Mouse (Mus musculus): Measurements from ENCODE around the gene Plcd1. TPM values are rescaled to one million over a fixed set of nuclear protein-coding genes. Genes with fewer than 3 reads are reported as not detected.

Gene Plcd1
- total and polyA plus RNA-seq, 3 experiments = 0.36 TPM; not detected in 2

- H3K9me3 ChIP-seq (replicated peaks; ENCODE audit: insufficient read depth, low read length) = no peaks in the 10 kb centered on the region
- DNase-seq (ENCODE audit: low read depth, low spot score) = no peak
Observed at GRCm38 (mm10) chr9:119089437-119089836, 3.9 kb downstream of the Plcd1 start.

GRCm38 (mm10) chr9:119088148-119088801 lies 5.0 kb downstream of the Plcd1 start:
- no peaks in the 10 kb centered on the region for H3K27me3 ChIP-seq (ENCODE audit: control insufficient read depth in 1 of 2, insufficient read depth in 2 of 2, low read length in 2 of 2)

More at GRCm38 (mm10) chr9:119089437-119089836, 3.9 kb downstream of the Plcd1 start:
- no peak overlapping the region for H3K4me3 ChIP-seq (ENCODE audit: control insufficient read depth in 1 of 2, insufficient read depth in 1 of 2, low read depth in 2 of 2, low read length in 2 of 2)
- H3K4me1 ChIP-seq (ENCODE audit: control insufficient read depth in 1 of 2, insufficient read depth in 2 of 2, low read length in 2 of 2) = 0 out of 4 replicates have a peak, but pooled peaks cover 0 to 5% of the 10 kb centered on the region in 2 experiments
- no peaks in the 10 kb centered on the region for H3K79me2 ChIP-seq (ENCODE audit: control insufficient read depth, insufficient read depth, low read length, poor library complexity)
- H3K9ac ChIP-seq (ENCODE audit: control insufficient read depth, low read depth, low read length, poor library complexity, severe bottlenecking) = no peak overlapping the region
- no peak for TF ChIP-seq MEF2A (IDR thresholded peaks at IDR 0.05; ENCODE audit: extremely low read depth, insufficient replicate concordance, low read depth, low read length, poor library complexity, severe bottlenecking)
- TF ChIP-seq MAFK (IDR thresholded peaks at IDR 0.05; ENCODE audit: borderline replicate concordance, low read depth, low read length) = no peak
- no peak for TF ChIP-seq USF2 (IDR thresholded peaks at IDR 0.05; ENCODE audit: borderline replicate concordance in 1 of 2, insufficient read depth in 1 of 2, low read depth in 1 of 2, low read length in 2 of 2)
- TF ChIP-seq JUND (IDR thresholded peaks at IDR 0.05; ENCODE audit: low read depth, low read length) = no peak
- TF ChIP-seq ZNF384 (IDR thresholded peaks at IDR 0.05; ENCODE audit: low read depth, low read length) = no peak
- TF ChIP-seq CTCF (IDR thresholded peaks at IDR 0.05 in 2 of 3, conservative IDR thresholded peaks at IDR 0.05 in 1 of 3; ENCODE audit: control insufficient read depth in 1 of 3, insufficient read depth in 1 of 3, low read depth in 2 of 3, low read length in 3 of 3, poor library complexity in 1 of 3, severe bottlenecking in 1 of 3) = no peak
- TF ChIP-seq ZC3H11A (IDR thresholded peaks at IDR 0.05; ENCODE audit: low read depth, low read length) = no peak
- no peak for TF ChIP-seq NRF1 (IDR thresholded peaks at IDR 0.05; ENCODE audit: insufficient read depth, low read depth, low read length, poor library complexity, severe bottlenecking)
- TF ChIP-seq NELFE (IDR thresholded peaks at IDR 0.05; ENCODE audit: low read depth, low read length) = no peak
- TF ChIP-seq MAX (IDR thresholded peaks at IDR 0.05; ENCODE audit: low read length) = no peak
- no peak for TF ChIP-seq ZKSCAN1 (IDR thresholded peaks at IDR 0.05; ENCODE audit: low read depth, low read length)
- TF ChIP-seq MYB (IDR thresholded peaks at IDR 0.05; ENCODE audit: low read depth, low read length) = no peak
- TF ChIP-seq TCF12 (IDR thresholded peaks at IDR 0.05; ENCODE audit: low read depth, low read length) = no peak
- no peak for TF ChIP-seq KAT2A (conservative IDR thresholded peaks at IDR 0.05; ENCODE audit: low read depth, low read length)
- no peak for TF ChIP-seq USF1 (IDR thresholded peaks at IDR 0.05; ENCODE audit: low read depth, low read length)
- no peak for TF ChIP-seq POLR2A (IDR thresholded peaks at IDR 0.05; ENCODE audit: control insufficient read depth in 1 of 2, insufficient read depth in 1 of 2, low read depth in 1 of 2, low read length in 2 of 2, poor library complexity in 1 of 2)
- no peak for TF ChIP-seq GABPA (IDR thresholded peaks at IDR 0.05; ENCODE audit: low read depth, low read length)
- H3K27ac ChIP-seq (ENCODE audit: control insufficient read depth, low read depth, low read length) = no peak overlapping the region
- no peaks in the 10 kb centered on the region for H3K36me3 ChIP-seq (ENCODE audit: control insufficient read depth in 1 of 2, insufficient read depth in 2 of 2, low read length in 2 of 2)
- H3K27me3 ChIP-seq (ENCODE audit: control insufficient read depth in 1 of 2, insufficient read depth in 2 of 2, low read length in 2 of 2) = no peaks in the 10 kb centered on the region

More at GRCm38 (mm10) chr9:119088148-119088801, 5.0 kb downstream of the Plcd1 start:
- Histone ChIP-seq H3K79me2 (ENCODE audit: control insufficient read depth, insufficient read depth, low read length, poor library complexity) (no peaks in the 10 kb centered on the region), H3K36me3 (ENCODE audit: control insufficient read depth in 1 of 2, insufficient read depth in 2 of 2, low read length in 2 of 2) (no peaks in the 10 kb centered on the region), H3K9ac (ENCODE audit: control insufficient read depth, low read depth, low read length, poor library complexity, severe bottlenecking) (0 out of 2 replicates have a peak overlapping the region, but pooled peaks have one; percentile 8), H3K4me1 (ENCODE audit: control insufficient read depth in 1 of 2, insufficient read depth in 2 of 2, low read length in 2 of 2) (0 out of 4 replicates have a peak, but pooled peaks cover 0 to 5% of the 10 kb centered on the region in 2 experiments), H3K27ac (ENCODE audit: control insufficient read depth, low read depth, low read length) (no peak overlapping the region), H3K9me3 (replicated peaks; ENCODE audit: insufficient read depth, low read length) (no peaks in the 10 kb centered on the region), H3K4me3 (ENCODE audit: control insufficient read depth in 1 of 2, insufficient read depth in 1 of 2, low read depth in 2 of 2, low read length in 2 of 2) (peak overlapping the region; percentile 51 to 62)
- peak; percentile 92 for DNase-seq (ENCODE audit: low read depth, low spot score)
- no peak for TF ChIP-seq NRF1 (IDR thresholded peaks at IDR 0.05; ENCODE audit: insufficient read depth, low read depth, low read length, poor library complexity, severe bottlenecking)
- TF ChIP-seq EP300 (IDR thresholded peaks at IDR 0.05; ENCODE audit: low read depth in 1 of 2, low read length in 2 of 2) = no peak
- TF ChIP-seq POLR2AphosphoS5 (IDR thresholded peaks at IDR 0.05; ENCODE audit: borderline replicate concordance, low read depth, low read length) = no peak
- TF ChIP-seq USF1 (IDR thresholded peaks at IDR 0.05; ENCODE audit: low read depth, low read length) = no peak
- no peak for TF ChIP-seq MAFK (IDR thresholded peaks at IDR 0.05; ENCODE audit: borderline replicate concordance, low read depth, low read length)
- TF ChIP-seq GATA1 (IDR thresholded peaks at IDR 0.05; ENCODE audit: low read depth, low read length) = no peak
- TF ChIP-seq NELFE (IDR thresholded peaks at IDR 0.05; ENCODE audit: low read depth, low read length) = no peak
- TF ChIP-seq MXI1 (IDR thresholded peaks at IDR 0.05; ENCODE audit: low read depth, low read length) = no peak
- no peak for TF ChIP-seq UBTF (IDR thresholded peaks at IDR 0.05; ENCODE audit: borderline replicate concordance, insufficient read depth, low read depth, low read length)
- no peak for TF ChIP-seq ZMIZ1 (IDR thresholded peaks at IDR 0.05; ENCODE audit: low read depth, low read length)
- no peak for TF ChIP-seq RAD21 (IDR thresholded peaks at IDR 0.05; ENCODE audit: low read depth, low read length)
- no peak for TF ChIP-seq BHLHE40 (IDR thresholded peaks at IDR 0.05; ENCODE audit: borderline replicate concordance, low read depth, low read length)
- TF ChIP-seq MYB (IDR thresholded peaks at IDR 0.05; ENCODE audit: low read depth, low read length) = no peak
- no peak for TF ChIP-seq MYC (IDR thresholded peaks at IDR 0.05; ENCODE audit: low read depth, low read length)
- TF ChIP-seq CHD2 (IDR thresholded peaks at IDR 0.05; ENCODE audit: low read length) = no peak
- TF ChIP-seq TAL1 (IDR thresholded peaks at IDR 0.05; ENCODE audit: low read length) = no peak
- TF ChIP-seq ETS1 (IDR thresholded peaks at IDR 0.05; ENCODE audit: low read depth, low read length) = no peak
- no peak for TF ChIP-seq MAZ (IDR thresholded peaks at IDR 0.05; ENCODE audit: low read depth, low read length)

All from MEL (cell line).